Mouse (Mus musculus) bone marrow, adult 2 months (tissue): ENCODE measurements around the gene Vps50.

Experiments used
- CTCF ChIP-seq: fragments of 200-500 bp; IDR thresholded peaks from 2 replicates; pipeline ENCODE4 v1.5.1; 2011; ENCODE audit warnings: low read length, control low read depth; ENCODE audit not compliant: control insufficient read depth, insufficient read depth
- POLR2A ChIP-seq: fragments of 200-500 bp; IDR thresholded peaks from 2 replicates; pipeline ENCODE4 v1.6.1; 2011; ENCODE audit warnings: low read depth, mild to moderate bottlenecking, control low read depth, low read length, borderline replicate concordance; ENCODE audit not compliant: control insufficient read depth

- TF ChIP-seq CTCF (no peak), POLR2A (no peak)
Observed at GRCm38 (mm10) chr6:3548959-3549358, 50.8 kb downstream of the Vps50 start.
